Mouse (Mus musculus) neural tube, embryonic 13.5 days (tissue): ENCODE results near the gene D11Wsu47e. TPM values are rescaled to one million over a fixed set of nuclear protein-coding genes. Genes with fewer than 3 reads are reported as not detected.

Source experiments
- ATAC-seq: fragments of 200-750 bp; cut with Nextera tagmentation; 2 replicates; pipeline ENCODE4 v1.8.0; 2017; ENCODE audit warnings: low read depth, mild to moderate bottlenecking, moderate TSS enrichment, moderate library complexity
- H3K27ac ChIP-seq: fragments of 300-500 bp; sonication (generic); replicated peaks from 2 replicates; pipeline ENCODE4 v1.5.1; 2015; ENCODE audit warnings: moderate library complexity, mild to moderate bottlenecking, inconsistent platforms
- H3K27me3 ChIP-seq: fragments of 300-500 bp; sonication (generic); 2 replicates; pipeline ENCODE4 v1.6.1; 2015; ENCODE audit warnings: mild to moderate bottlenecking, inconsistent platforms
- H3K36me3 ChIP-seq: fragments of 300-500 bp; sonication (generic); 2 replicates; pipeline ENCODE4 v1.6.1; 2015; ENCODE audit warnings: mild to moderate bottlenecking, inconsistent platforms
- H3K4me1 ChIP-seq: fragments of 300-500 bp; sonication (generic); replicated peaks from 2 replicates; pipeline ENCODE4 v1.6.1; 2015; ENCODE audit warnings: inconsistent platforms
- H3K4me2 ChIP-seq: fragments of 300-500 bp; sonication (generic); 2 replicates; pipeline ENCODE4 v1.6.1; 2015; ENCODE audit warnings: inconsistent platforms, mild to moderate bottlenecking, moderate library complexity
- H3K4me3 ChIP-seq: fragments of 300-500 bp; sonication (generic); 2 replicates; pipeline ENCODE4 v1.5.1; 2015; ENCODE audit warnings: mild to moderate bottlenecking, inconsistent platforms
- H3K9ac ChIP-seq: fragments of 300-500 bp; sonication (generic); 2 replicates; pipeline ENCODE4 v1.6.1; 2015; ENCODE audit warnings: moderate library complexity, mild to moderate bottlenecking, inconsistent platforms
- H3K9me3 ChIP-seq: fragments of 300-500 bp; sonication (generic); 2 replicates; pipeline ENCODE4 v1.6.1; 2016; ENCODE audit warnings: inconsistent platforms
- WGBS: fragments of 180-500 bp; shearing (Covaris S2); methylation state at CpG from one replicate; pipeline ENCODE4 v1.1.7; 2015; 5-methylcytosine and 5-hydroxymethylcytosine counted together
- polyA plus RNA-seq: library from polyadenylated mRNA; unstranded; fragments of >200 nt; fragmentation: Nextera tagmentation; extraction: Ambion mirVana; gene quantifications from 2 replicates; pipeline ENCODE4 v1.2.1, GENCODE M21; 2015

D11Wsu47e gene
- polyA plus RNA-seq, 1 experiment from 2014 or later: 18.1 TPM

DNA sequence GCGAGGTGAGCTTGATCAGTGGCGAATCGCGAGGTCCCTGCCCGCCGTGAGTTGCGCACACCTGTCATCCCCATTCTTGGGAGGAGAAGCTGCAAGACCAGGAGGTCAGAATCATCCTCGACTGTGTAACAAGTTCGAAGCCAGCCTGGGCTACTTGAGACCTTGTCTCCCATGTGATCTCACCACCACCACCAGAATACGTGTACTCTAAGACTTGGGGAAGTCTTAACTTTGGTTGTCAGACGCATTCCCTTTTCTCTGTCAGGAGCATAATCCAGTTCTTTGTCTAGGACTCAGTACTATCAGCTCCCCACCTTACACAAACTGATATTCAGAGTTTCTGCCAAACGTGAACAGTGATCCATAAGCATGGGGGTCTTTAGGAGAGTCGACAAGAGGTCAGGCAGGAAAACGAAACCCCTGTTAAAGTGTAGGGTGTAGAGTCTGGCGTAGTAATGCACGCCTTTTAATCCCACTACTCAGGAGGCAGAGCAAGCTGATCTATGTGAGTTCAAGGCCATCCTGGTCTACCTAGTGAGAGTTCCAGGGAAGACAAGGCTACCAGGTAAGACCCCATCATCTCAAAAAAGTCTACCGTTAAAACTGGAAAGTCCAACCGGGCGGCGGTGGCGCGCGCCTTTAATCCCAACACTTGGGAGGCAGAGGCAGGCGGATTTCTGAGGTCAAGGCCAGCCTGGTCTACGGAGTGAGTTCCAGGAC is 655 bp downstream of the D11Wsu47e start:
- ATAC-seq: no peak
- peaks cover 54% of the 10 kb centered on the region for H3K4me1 ChIP-seq
- H3K4me2 ChIP-seq: peak overlapping the region; percentile 89
- H3K9me3 ChIP-seq: no peaks in the 10 kb centered on the region
- 43% methylated on average over 25 of the region's 25 CpGs for WGBS
- peak overlapping the region; percentile 88 for H3K4me3 ChIP-seq
- H3K27me3 ChIP-seq: no peaks in the 10 kb centered on the region
- H3K9ac ChIP-seq: peak overlapping the region; percentile 77
- H3K27ac ChIP-seq: peak overlapping the region; percentile 71
- H3K36me3 ChIP-seq: peaks cover 23% of the 10 kb centered on the region

DNA sequence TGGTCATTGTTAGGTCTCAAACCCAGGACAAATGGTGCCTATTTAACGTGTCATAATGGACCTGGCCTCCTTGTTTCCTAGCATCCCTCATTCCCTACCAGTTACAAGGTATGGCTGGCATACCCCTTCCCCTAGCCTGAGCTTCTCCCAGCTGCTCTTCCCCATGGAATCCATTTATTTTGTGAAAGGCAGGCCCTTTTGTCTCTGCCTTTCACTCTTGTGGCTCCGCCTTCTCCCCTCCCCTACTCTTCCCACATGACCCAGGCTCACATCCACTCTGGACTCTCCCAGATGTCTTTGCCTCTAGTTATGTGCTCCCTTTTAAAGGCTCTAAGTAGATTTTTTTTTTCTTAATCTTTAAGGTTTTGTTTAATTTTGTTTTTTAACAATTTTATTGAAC is 2.8 kb downstream of the D11Wsu47e start:
- H3K9ac ChIP-seq: peak overlapping the region; percentile 53
- H3K4me3 ChIP-seq: no peak overlapping the region
- ATAC-seq: no peak
- peaks cover 44% of the 10 kb centered on the region for H3K36me3 ChIP-seq
- no peaks in the 10 kb centered on the region for H3K27me3 ChIP-seq
- WGBS: 27% methylated on average over 2 of the region's 2 CpGs
- peak overlapping the region; percentile 56 for H3K27ac ChIP-seq
- H3K9me3 ChIP-seq: no peaks in the 10 kb centered on the region
- H3K4me1 ChIP-seq: peaks cover 40% of the 10 kb centered on the region
- 0 out of 2 replicates have a peak overlapping the region, but pooled peaks have one; percentile 4 for H3K4me2 ChIP-seq

DNA sequence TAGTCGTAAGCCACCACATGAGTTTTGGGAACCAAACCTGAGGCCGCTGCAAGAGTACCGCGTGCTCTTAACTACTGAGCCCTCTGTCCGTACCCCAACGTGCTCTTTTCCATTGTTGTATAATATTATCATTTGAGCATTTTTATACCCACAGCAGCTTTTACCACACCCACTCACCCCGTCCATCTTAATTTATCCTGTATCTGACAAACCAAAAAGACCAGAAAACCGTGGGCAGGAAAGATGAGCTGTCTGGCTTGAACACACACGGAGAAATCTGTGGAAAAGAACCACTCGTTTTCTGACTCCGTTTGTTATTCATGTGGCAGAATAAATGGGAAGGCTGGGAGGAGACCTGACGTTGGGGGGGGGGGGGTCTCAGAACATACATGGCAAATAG is 6.3 kb downstream of the D11Wsu47e start:
- no peak overlapping the region for H3K4me2 ChIP-seq
- peaks cover 79% of the 10 kb centered on the region for H3K36me3 ChIP-seq

DNA sequence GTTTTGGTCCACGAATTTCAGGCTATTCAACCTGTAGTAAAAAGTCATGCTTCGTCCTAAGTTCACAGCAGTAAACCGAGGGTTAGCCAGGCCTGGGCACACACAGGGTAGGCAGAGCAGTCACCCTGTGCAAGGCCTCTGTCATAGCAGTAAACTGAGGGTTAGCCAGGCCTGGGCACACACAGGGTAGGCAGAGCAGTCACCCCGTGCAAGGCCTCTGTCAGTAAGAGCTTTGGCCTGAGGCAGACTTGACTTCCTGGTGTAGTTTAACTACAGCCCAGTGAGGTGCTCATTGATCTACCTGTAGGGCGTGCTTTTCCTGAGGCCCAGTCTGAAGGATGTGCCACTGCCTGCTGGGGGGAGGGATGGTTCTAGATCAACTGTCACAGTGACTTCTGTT is 7.1 kb downstream of the D11Wsu47e start:
- Histone ChIP-seq H3K9me3 (no peaks in the 10 kb centered on the region), H3K4me1 (peaks cover 11% of the 10 kb centered on the region), H3K4me3 (no peak overlapping the region), H3K27me3 (no peaks in the 10 kb centered on the region), H3K36me3 (peaks cover 87% of the 10 kb centered on the region), H3K9ac (no peak overlapping the region), H3K4me2 (no peak overlapping the region), H3K27ac (no peak overlapping the region)
- 92% methylated on average over 5 of the region's 5 CpGs for WGBS
- ATAC-seq: no peak

More for the DNA sequence above, 6.3 kb downstream of the D11Wsu47e start:
- WGBS: 93% methylated on average over 12 of the region's 12 CpGs
- Histone ChIP-seq H3K27ac (no peak overlapping the region), H3K9ac (no peak overlapping the region), H3K4me3 (no peak overlapping the region), H3K9me3 (no peaks in the 10 kb centered on the region), H3K27me3 (no peaks in the 10 kb centered on the region), H3K4me1 (peaks cover 19% of the 10 kb centered on the region)
- no peak for ATAC-seq

DNA sequence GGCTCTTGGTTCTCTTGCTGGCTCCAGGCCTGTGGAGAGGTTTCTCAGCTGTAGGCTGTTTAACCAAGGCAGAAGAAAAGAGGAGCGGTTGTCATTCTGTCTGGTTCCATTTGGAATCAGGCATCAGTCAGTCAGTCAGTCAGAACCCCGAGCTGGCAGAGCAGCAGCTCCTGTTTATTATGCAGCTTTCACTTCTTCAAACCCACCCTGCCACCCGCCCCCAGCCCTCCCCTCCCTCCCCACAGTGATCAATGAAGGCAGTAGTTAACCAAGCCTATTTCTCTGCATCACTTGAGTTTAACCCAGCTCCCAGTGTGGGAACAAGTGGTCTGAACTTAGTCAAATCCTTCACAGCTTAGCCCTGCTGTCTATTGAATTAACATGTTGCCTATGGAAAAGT is 7.6 kb downstream of the D11Wsu47e start:
- WGBS: 75% methylated on average over 3 of the region's 3 CpGs
- H3K27ac ChIP-seq: no peak overlapping the region
- no peak overlapping the region for H3K4me3 ChIP-seq
- no peak overlapping the region for H3K9ac ChIP-seq
- no peak overlapping the region for H3K4me2 ChIP-seq
- H3K4me1 ChIP-seq: peaks cover 6% of the 10 kb centered on the region
- no peak for ATAC-seq
- no peaks in the 10 kb centered on the region for H3K27me3 ChIP-seq
- H3K36me3 ChIP-seq: peaks cover 92% of the 10 kb centered on the region
- no peaks in the 10 kb centered on the region for H3K9me3 ChIP-seq

DNA sequence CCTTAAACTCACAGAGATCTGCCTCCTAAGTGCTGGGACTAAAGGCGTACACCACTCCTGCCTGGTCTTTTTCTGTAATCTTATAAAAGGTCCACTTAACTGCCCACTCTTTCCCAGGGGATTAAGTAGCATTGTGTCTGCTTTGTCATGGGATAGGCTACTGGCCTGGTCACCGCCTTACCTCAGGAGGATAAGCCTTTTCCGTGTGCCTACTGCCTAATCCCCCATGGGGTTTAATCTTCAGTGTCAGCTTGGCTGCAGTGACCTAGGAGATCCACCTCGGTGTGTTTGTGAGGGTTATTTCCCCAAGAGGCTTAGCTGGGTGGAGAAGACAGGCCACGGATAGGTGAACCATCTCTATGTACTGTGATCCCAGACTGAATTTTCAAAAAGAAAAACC is 13.4 kb downstream of the D11Wsu47e start:
- WGBS: 81% methylated on average over 5 of the region's 5 CpGs
- Histone ChIP-seq H3K36me3 (peaks cover 70% of the 10 kb centered on the region), H3K27ac (no peak overlapping the region), H3K27me3 (no peaks in the 10 kb centered on the region), H3K4me2 (no peak overlapping the region), H3K4me1 (no peaks in the 10 kb centered on the region), H3K4me3 (no peak overlapping the region), H3K9ac (no peak overlapping the region), H3K9me3 (no peaks in the 10 kb centered on the region)
- no peak for ATAC-seq

DNA sequence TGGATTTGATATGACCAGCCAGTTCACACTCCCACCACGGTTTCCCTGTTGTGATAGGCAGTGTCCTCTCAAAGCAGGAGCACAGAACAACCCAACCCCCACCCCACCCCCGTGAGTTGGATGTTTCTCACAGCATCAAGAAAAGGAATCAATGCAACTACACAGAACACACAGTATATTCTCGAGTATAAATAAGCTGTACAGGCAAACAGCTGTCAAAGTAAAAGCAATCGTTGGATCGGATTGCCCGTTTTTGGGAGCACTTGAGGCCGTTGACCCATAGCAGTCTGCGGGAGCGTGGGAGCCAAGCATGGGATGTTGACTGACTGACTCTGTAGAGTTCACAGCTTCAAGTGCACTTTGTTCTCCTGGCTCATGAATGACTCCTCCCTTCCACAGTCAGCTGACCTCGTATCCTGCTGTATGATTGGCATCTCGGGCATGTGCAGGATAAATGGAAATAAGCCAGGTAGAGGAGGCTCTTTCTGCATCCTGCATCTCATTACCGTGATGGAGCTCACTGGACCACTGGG is 13.9 kb downstream of the D11Wsu47e start:
- Histone ChIP-seq H3K4me2 (no peak overlapping the region), H3K9me3 (no peaks in the 10 kb centered on the region), H3K36me3 (peaks cover 65% of the 10 kb centered on the region), H3K9ac (no peak overlapping the region), H3K27me3 (no peaks in the 10 kb centered on the region), H3K27ac (no peak overlapping the region), H3K4me1 (no peaks in the 10 kb centered on the region), H3K4me3 (no peak overlapping the region)
- WGBS: 82% methylated on average over 12 of the region's 12 CpGs
- ATAC-seq: no peak

DNA sequence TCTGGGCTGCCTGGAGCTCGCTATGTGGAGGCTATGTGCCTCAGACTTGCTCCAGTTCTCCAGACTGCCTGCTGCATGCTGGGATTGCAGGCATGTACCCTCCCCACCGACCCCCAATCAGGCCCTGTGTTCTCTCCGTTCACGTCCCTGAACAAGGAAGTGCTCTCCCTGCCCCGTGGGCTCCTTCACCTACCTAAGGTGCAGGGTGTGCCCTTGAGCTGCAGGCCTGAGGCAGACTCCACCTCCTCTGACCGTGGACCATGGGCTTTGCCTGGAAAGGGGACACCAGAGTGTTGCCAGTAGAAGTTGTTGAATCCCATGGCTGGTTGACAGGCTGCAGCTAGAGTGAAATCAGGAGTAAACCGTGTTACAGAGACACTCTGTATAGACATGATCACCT is 15.4 kb downstream of the D11Wsu47e start:
- H3K4me1 ChIP-seq: peaks cover 4% of the 10 kb centered on the region; the same call in 1 of the 2 replicates

DNA sequence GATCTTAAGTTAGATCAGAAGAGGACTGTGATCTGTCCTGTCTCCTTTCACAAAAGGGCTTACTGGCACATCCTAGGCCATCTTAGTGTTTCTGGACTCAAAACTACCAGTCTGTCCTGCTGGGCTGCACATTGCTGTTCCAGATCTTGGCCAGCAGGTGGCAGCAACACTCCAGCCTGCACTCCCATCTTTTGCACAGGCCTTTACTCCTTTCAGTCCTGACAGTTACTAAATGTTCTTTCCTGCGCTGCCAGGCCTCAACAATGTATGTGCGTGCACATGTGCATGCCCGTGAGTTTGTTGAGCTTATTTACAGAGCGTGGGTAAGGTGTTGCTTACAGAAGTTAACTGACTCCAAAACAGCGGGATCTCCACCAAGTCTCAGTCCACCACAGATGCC is 19.5 kb downstream of the D11Wsu47e start:
- Histone ChIP-seq H3K27me3 (peaks cover 7% of the 10 kb centered on the region; the same call in 1 of the 2 replicates), H3K9ac (no peak overlapping the region), H3K4me1 (peaks cover 4% of the 10 kb centered on the region; the same call in 1 of the 2 replicates), H3K4me2 (no peak overlapping the region), H3K36me3 (peaks cover 29% of the 10 kb centered on the region), H3K27ac (no peak overlapping the region), H3K4me3 (no peak overlapping the region), H3K9me3 (no peaks in the 10 kb centered on the region)
- peak; percentile 60 for ATAC-seq
- WGBS: 38% methylated on average over 5 of the region's 5 CpGs

More for the DNA sequence above, 15.4 kb downstream of the D11Wsu47e start:
- Histone ChIP-seq H3K36me3 (peaks cover 49% of the 10 kb centered on the region), H3K27ac (no peak overlapping the region), H3K27me3 (no peaks in the 10 kb centered on the region), H3K9ac (peak overlapping the region; percentile 26; the same call in 1 of the 2 replicates), H3K9me3 (no peaks in the 10 kb centered on the region), H3K4me2 (no peak overlapping the region), H3K4me3 (no peak overlapping the region)
- no peak for ATAC-seq
- WGBS: 87% methylated on average over 7 of the region's 7 CpGs

DNA sequence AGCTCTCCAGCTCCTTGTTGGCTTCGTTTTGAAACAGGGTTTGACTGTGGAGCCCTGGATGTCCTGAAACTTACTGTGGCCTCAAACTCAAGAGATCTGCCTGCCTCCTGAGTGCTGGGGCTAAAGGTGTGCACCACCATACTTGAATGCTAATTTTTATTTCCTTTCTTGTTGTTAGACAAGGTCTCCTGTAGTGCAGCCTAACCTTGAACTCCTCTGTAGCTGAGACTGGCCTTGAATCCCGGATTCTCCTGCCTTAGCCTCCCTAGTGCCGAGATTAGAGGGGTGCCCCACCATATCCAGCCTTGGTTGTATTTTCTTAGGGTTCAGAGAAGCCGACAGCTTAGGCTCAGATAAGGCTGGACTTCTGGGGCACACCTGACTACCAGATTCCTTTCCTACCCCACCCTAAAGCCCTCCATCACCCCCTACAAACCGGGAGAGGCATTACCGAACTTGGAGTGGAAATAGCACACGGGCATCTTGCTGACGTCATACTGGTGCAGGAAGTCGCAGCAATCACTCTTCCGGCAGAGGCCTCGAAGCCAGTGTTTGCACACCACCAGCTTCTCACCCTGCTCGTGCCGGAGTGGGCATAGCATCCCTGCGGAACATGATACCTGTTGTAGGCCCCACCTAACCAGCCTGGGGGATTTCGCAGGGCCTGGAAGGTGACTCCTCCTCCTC is 21.9 kb downstream of the D11Wsu47e start:
- Histone ChIP-seq H3K4me1 (peaks cover 26% of the 10 kb centered on the region), H3K9me3 (no peaks in the 10 kb centered on the region), H3K4me2 (no peak overlapping the region), H3K4me3 (no peak overlapping the region), H3K27me3 (peaks cover 15% of the 10 kb centered on the region; the same call in 1 of the 2 replicates), H3K9ac (no peak overlapping the region), H3K36me3 (peaks cover 18% of the 10 kb centered on the region), H3K27ac (no peak overlapping the region)
- 86% methylated on average over 15 of the region's 15 CpGs for WGBS
- no peak for ATAC-seq

DNA sequence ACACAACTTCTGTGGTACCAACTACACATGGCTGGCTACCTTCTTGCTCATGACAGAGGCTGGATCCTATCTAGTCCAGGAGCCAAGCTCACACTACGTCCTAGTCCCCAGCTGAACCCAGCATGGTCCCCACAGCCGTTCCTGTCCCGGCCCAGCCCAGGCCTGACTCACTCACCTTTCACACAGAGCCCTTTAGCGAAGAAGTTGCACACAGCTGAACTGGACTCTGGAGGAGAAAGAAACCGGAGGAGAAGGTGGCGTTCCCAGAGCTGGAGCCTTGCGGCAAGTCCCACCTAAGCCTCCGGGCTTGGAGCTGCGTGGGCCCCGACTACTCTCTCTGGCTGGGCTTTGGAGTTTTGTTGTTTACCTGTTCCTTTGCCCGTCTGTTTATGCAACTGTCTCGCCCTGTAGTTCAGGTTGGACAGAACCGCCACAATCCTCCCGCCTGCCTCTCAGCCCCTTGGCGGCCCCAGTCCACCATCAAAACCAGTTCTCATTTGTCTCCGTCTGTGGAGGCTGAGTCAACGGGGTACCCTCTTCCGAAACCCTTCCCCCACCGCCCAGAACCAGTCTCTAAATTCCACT is 24.5 kb downstream of the D11Wsu47e start:
- ATAC-seq: no peak
- H3K9ac ChIP-seq: no peak overlapping the region
- peaks cover 15% of the 10 kb centered on the region; the same call in 1 of the 2 replicates for H3K27me3 ChIP-seq
- 52% methylated on average over 19 of the region's 19 CpGs for WGBS
- H3K4me3 ChIP-seq: no peak overlapping the region
- no peak overlapping the region for H3K4me2 ChIP-seq
- peaks cover 26% of the 10 kb centered on the region for H3K4me1 ChIP-seq
- peaks cover 14% of the 10 kb centered on the region for H3K36me3 ChIP-seq
- H3K9me3 ChIP-seq: no peaks in the 10 kb centered on the region
- no peak overlapping the region for H3K27ac ChIP-seq

DNA sequence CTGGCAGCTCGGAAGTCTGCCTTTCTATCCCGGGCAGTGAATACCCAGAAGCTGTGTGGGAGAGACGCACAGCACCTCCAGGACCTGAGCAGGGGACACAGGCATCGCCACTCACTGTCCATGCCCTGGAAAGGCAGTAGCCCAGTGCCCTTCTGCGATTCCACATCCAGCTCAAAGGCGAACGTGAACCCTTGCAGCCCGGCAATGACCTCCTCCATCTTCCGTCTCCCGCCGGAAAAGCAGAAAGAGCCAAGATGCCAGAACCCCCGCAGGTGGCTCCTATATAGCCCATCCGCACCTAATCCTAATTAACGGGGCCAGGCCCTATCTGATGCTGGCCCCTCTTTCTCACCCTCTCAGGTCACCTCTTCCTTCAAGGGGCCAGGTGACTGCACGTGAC is 25.1 kb downstream of the D11Wsu47e start:
- Histone ChIP-seq H3K36me3 (peaks cover 14% of the 10 kb centered on the region), H3K27ac (no peak overlapping the region), H3K4me2 (no peak overlapping the region), H3K9ac (peak overlapping the region; percentile 60; the same call in 1 of the 2 replicates), H3K27me3 (peaks cover 15% of the 10 kb centered on the region; the same call in 1 of the 2 replicates), H3K4me3 (no peak overlapping the region), H3K9me3 (no peaks in the 10 kb centered on the region), H3K4me1 (peaks cover 26% of the 10 kb centered on the region)
- WGBS: 15% methylated on average over 15 of the region's 15 CpGs
- no peak for ATAC-seq
